Mouse (Mus musculus) kidney, embryonic 14.5 days (tissue): ENCODE measurements around the gene Drosha. TPM values are rescaled to one million over a fixed set of nuclear protein-coding genes. Genes with fewer than 3 reads are reported as not detected.

ENCODE experiments used
- ATAC-seq: fragments of 200-750 bp; cut with Nextera tagmentation; 2 replicates; pipeline ENCODE4 v1.8.0; 2017; ENCODE audit warnings: moderate number of reproducible peaks, mild to moderate bottlenecking, moderate TSS enrichment, moderate library complexity; ENCODE audit not compliant: low FRiP score, low TSS enrichment
- H3K27ac ChIP-seq: fragments of 300-500 bp; sonication (generic); 2 replicates; pipeline ENCODE4 v1.5.1; 2014; ENCODE audit warnings: low read depth, mild to moderate bottlenecking, low read length, moderate library complexity, mixed read lengths
- H3K27me3 ChIP-seq: fragments of 300-500 bp; sonication (generic); 2 replicates; pipeline ENCODE4 v1.6.1; 2014; ENCODE audit warnings: mild to moderate bottlenecking, low read length; ENCODE audit not compliant: control insufficient read depth, insufficient read depth
- H3K36me3 ChIP-seq: fragments of 300-500 bp; sonication (generic); 2 replicates; pipeline ENCODE4 v1.6.1; 2014; ENCODE audit warnings: low read length, mixed read lengths; ENCODE audit not compliant: control insufficient read depth, insufficient read depth
- H3K4me1 ChIP-seq: fragments of 300-500 bp; sonication (generic); 2 replicates; pipeline ENCODE4 v1.6.1; 2014; ENCODE audit warnings: low read length, mixed read lengths; ENCODE audit not compliant: control insufficient read depth, insufficient read depth
- H3K4me2 ChIP-seq: fragments of 300-500 bp; sonication (generic); replicated peaks from 2 replicates; pipeline ENCODE4 v1.6.1; 2014; ENCODE audit warnings: low read depth, mild to moderate bottlenecking, low read length
- H3K4me3 ChIP-seq: fragments of 300-500 bp; sonication (generic); 2 replicates; pipeline ENCODE4 v1.5.1; 2014; ENCODE audit warnings: mild to moderate bottlenecking, low read length
- H3K9ac ChIP-seq: fragments of 300-500 bp; sonication (generic); 2 replicates; pipeline ENCODE4 v1.6.1; 2014; ENCODE audit warnings: low read depth, mild to moderate bottlenecking, low read length, moderate library complexity
- H3K9me3 ChIP-seq: fragments of 300-500 bp; sonication (generic); 2 replicates; pipeline ENCODE4 v1.6.1; 2016; ENCODE audit warnings: low read length; ENCODE audit not compliant: control insufficient read depth
- WGBS: fragments of 180-500 bp; shearing (Covaris S2); extraction: QIAGEN DNeasy Blood & Tissue Kit; methylation state at CpG from one replicate; pipeline ENCODE4 v1.1.7; 2014; 5-methylcytosine and 5-hydroxymethylcytosine counted together
- polyA plus RNA-seq: library from polyadenylated mRNA; unstranded; fragments of >200 nt; fragmentation: Nextera tagmentation; extraction: Ambion mirVana; gene quantifications from 2 replicates; pipeline ENCODE4 v1.2.1, GENCODE M21; 2014

Drosha gene
- polyA plus RNA-seq, 1 experiment from 2014 or later = 50.1 TPM

DNA sequence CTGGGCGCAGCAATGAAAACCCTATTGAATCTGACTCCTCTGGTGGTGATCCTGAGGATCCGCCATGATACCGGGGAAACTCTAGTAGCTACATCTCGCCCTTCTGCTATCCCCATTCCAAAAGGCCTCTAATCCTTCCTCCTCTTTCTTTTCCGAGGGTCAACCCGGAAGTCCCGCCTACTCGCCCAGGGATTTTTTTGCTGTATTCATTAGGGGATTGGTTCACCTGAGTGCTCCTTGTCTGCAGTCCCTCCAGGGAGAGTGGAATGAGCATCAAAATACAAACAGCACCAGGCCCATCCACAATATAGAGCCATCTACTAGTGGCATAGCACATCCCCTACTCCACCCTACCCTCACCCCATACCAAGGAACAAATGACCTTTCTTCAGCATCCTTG lies 62.6 kb downstream of the Drosha start:
- peaks cover 86% of the 10 kb centered on the region for H3K36me3 ChIP-seq
- H3K4me3 ChIP-seq = no peak overlapping the region
- no peak overlapping the region for H3K27ac ChIP-seq
- no peak overlapping the region for H3K4me2 ChIP-seq
- no peak for ATAC-seq
- WGBS = 95% methylated on average over 8 of the region's 8 CpGs
- no peaks in the 10 kb centered on the region for H3K4me1 ChIP-seq
- H3K9ac ChIP-seq = no peak overlapping the region
- H3K9me3 ChIP-seq = no peaks in the 10 kb centered on the region
- H3K27me3 ChIP-seq = no peaks in the 10 kb centered on the region

DNA sequence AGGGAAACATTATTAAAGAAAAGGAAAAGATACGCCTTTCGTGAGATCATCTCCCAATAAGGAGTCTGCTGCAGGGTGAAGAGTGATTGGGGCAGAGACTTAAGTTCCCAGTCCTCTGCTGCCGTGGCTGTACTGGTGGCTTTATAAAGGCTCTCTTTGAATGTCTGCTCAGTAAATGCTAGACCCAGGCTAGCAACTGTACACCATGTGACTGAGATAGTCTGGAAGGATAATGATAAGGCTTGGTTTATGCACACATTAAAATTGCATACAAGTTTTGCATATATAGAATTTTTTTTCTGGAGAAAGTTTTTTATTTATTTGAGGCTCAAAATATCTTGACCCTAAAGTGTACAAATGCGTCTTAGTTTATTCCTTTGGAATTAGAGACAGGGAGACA lies 63.7 kb downstream of the Drosha start:
- no peak overlapping the region for H3K4me3 ChIP-seq
- no peak for ATAC-seq
- H3K27me3 ChIP-seq = no peaks in the 10 kb centered on the region
- no peak overlapping the region for H3K27ac ChIP-seq
- H3K9me3 ChIP-seq = no peaks in the 10 kb centered on the region
- H3K9ac ChIP-seq = no peak overlapping the region
- WGBS = 95% methylated on average over 4 of the region's 4 CpGs
- peaks cover 75% of the 10 kb centered on the region for H3K36me3 ChIP-seq
- no peaks in the 10 kb centered on the region for H3K4me1 ChIP-seq
- H3K4me2 ChIP-seq = no peak overlapping the region

DNA sequence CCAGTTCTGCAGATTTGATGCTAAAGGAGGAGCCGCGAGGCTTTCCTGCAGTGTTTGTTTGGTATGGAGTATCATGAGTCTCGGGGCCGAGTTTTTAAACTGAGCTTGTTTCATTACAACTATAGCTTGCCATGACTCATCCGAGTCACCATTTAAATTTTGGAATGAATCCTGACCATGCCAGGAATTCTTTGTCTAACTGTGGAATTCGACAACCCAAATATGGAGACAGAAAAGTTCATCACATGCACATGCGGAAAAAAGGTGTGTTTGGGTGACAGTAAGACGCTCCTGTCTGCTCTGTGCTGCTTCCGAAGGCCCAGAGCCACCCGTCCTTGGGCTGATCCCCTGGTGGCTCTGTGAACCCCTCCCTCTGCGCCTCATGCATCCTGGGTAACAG lies 65.3 kb downstream of the Drosha start:
- no peak overlapping the region for H3K27ac ChIP-seq
- 95% methylated on average over 11 of the region's 11 CpGs for WGBS
- H3K27me3 ChIP-seq = no peaks in the 10 kb centered on the region
- no peaks in the 10 kb centered on the region for H3K4me1 ChIP-seq
- H3K36me3 ChIP-seq = peaks cover 74% of the 10 kb centered on the region
- H3K9ac ChIP-seq = no peak overlapping the region
- H3K9me3 ChIP-seq = no peaks in the 10 kb centered on the region
- no peak for ATAC-seq
- H3K4me2 ChIP-seq = no peak overlapping the region
- no peak overlapping the region for H3K4me3 ChIP-seq

DNA sequence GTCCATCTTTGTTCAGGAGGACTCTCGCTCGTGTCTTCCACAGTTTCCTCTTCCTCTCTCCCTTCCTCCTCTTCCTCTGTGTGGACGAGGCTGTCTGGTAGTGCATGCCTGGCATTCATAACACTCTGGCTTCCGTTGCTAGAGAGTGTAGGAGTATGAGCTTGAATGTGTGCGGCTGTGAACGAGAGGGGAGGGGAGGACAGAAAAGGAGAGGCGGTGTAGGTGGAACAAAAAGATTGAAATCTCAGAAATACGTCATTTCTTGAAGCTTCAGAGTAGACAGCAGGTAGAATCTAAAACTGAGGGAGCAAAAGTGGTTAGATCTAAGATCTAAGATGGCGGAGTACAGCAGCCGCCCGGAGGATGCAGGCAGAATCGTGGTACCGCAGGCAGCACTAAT lies 70.8 kb downstream of the Drosha start:
- H3K36me3 ChIP-seq = peaks cover 65% of the 10 kb centered on the region
- H3K27ac ChIP-seq = no peak overlapping the region
- H3K4me1 ChIP-seq = no peaks in the 10 kb centered on the region
- ATAC-seq = no peak
- no peak overlapping the region for H3K4me3 ChIP-seq
- 89% methylated on average over 13 of the region's 13 CpGs for WGBS
- no peaks in the 10 kb centered on the region for H3K9me3 ChIP-seq
- no peak overlapping the region for H3K4me2 ChIP-seq
- no peaks in the 10 kb centered on the region for H3K27me3 ChIP-seq
- no peak overlapping the region for H3K9ac ChIP-seq

DNA sequence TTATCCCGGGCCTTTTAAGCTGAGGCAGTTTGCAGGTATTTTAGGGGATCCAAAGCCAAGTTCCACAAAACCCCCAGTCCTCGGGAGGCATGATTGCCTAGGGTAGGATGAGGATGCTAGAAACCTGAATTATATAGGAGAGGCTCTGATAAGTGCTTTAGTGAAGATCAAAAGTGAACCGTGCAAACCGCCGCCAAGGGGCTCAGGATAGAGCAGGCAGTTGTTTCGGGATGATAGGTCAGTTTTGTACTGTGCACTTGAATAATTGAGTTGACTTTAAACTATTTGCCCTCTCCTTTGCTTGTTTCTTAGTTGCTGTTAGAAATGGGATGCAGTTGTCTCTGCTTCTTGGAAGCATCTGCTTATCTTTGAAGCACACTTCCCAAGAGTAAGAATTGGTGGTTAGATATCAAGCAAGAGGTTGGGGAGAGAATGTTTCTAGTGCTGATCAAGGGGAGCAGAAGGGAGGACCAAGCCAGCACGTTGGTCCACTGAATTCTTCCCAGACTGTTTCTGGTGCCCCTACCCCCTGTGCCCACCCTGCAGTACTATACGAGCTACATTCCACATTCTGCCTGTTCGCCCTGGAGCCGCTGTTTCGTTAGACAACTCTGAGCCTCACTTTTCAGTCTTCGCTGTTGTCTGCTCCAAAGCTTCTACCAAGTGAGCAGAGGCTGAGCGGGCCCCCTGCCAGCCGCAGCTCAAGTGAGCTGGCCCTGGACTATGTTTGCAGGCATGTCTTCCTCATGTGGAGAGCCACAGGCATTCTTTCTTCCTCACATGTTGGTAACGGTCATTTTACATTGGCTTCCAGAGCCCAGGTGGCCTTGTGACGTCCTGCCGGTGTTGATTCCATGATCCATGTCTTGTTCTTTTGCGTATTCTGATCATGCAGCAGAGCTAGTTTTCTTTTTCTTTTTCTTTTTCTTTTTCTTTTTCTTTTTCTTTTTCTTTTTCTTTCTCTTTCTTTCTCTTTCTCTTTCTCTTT lies 71.7 kb downstream of the Drosha start:
- Histone ChIP-seq H3K27me3 (no peaks in the 10 kb centered on the region), H3K36me3 (peaks cover 62% of the 10 kb centered on the region), H3K4me3 (no peak overlapping the region), H3K4me1 (no peaks in the 10 kb centered on the region), H3K4me2 (no peak overlapping the region), H3K27ac (no peak overlapping the region), H3K9me3 (no peaks in the 10 kb centered on the region), H3K9ac (no peak overlapping the region)
- no peak for ATAC-seq
- WGBS = 95% methylated on average over 18 of the region's 18 CpGs

DNA sequence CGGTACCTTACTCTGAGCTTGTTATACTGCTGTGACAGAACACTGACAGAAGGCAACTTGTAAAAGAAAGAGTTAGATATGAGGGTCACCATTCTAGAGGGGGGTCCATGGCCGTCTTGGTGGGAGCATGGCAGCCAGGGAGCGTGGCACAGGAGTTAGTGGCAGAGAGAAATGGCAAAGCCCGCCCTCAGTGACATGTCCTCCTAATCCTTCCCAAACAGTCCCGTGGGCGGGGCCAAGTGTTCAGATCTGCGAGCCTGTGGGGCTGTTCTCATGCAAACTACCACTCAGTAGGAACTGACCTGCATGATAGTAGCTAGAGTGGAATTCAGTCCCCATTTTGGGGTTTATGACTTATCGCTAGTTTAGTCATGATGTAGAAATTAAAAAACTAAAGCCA lies 73.2 kb downstream of the Drosha start:
- WGBS = 92% methylated on average over 8 of the region's 8 CpGs
- Histone ChIP-seq H3K4me1 (no peaks in the 10 kb centered on the region), H3K27me3 (no peaks in the 10 kb centered on the region), H3K4me2 (no peak overlapping the region), H3K27ac (no peak overlapping the region), H3K9me3 (no peaks in the 10 kb centered on the region), H3K9ac (no peak overlapping the region), H3K36me3 (peaks cover 71% of the 10 kb centered on the region), H3K4me3 (no peak overlapping the region)
- no peak for ATAC-seq

DNA sequence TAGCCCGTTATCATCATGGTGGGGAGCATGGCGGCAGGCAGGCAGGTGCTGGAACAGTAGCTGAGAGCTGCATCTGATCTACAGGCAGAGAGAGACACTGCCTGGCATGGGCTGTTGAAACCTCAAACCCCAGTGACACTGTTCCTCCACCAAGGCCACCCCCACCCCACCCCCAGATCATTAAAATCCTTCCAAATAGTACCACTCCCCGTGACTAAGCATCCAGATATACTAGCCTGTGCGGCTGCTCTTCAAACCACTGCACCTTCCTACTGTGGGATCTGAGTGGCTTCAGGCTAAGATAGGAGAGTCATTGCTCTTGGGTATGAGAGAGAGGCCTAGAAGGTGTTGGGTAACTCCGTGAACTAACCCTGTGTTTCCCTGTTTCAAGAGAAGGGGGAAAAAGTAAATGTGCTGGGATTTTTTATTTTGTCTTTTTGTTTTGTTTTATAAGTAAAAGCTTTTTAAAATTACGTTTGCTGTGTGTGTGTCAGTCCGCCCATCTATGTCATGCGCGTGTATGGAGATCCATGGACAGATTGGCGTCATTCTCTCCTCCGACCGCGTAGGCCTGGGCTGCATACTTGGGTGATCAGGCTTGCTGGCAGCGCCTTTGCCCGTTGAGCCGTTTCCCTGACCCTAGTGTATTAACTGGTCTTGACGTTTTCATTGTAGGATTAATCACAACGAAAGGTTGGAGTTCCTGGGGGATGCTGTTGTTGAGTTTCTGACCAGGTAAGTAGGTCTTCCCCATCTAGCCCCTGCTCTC lies 76.0 kb downstream of the Drosha start:
- no peak overlapping the region for H3K27ac ChIP-seq
- 84% methylated on average over 18 of the region's 18 CpGs for WGBS
- no peak overlapping the region for H3K4me2 ChIP-seq
- peaks cover 71% of the 10 kb centered on the region for H3K36me3 ChIP-seq
- no peak overlapping the region for H3K9ac ChIP-seq
- H3K27me3 ChIP-seq = no peaks in the 10 kb centered on the region
- no peak for ATAC-seq
- no peaks in the 10 kb centered on the region for H3K4me1 ChIP-seq
- no peak overlapping the region for H3K4me3 ChIP-seq
- H3K9me3 ChIP-seq = no peaks in the 10 kb centered on the region

DNA sequence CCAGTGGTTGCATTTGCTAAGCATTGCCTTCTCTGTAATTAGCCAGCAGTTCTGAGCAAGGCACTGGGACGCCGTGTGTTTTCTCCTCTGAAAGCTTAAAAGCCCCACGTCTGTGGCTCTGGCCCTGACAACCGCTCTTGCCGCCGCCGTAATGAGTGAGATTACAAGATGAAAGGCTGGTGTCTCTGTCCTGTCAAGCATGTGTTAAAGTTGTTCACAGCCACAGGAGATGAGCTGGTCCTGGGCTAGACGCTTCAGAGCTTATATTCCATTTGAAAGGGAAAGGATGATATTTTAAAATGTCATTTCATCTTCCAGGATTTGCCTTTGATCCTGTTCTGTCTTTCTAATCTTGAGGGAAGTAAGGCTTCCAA lies 76.6 kb downstream of the Drosha start:
- Histone ChIP-seq H3K9me3 (no peaks in the 10 kb centered on the region), H3K9ac (no peak overlapping the region), H3K4me2 (no peak overlapping the region), H3K36me3 (peaks cover 68% of the 10 kb centered on the region), H3K4me3 (no peak overlapping the region), H3K27ac (no peak overlapping the region), H3K27me3 (no peaks in the 10 kb centered on the region), H3K4me1 (no peaks in the 10 kb centered on the region)
- 43% methylated on average over 8 of the region's 8 CpGs for WGBS
- ATAC-seq = no peak

DNA sequence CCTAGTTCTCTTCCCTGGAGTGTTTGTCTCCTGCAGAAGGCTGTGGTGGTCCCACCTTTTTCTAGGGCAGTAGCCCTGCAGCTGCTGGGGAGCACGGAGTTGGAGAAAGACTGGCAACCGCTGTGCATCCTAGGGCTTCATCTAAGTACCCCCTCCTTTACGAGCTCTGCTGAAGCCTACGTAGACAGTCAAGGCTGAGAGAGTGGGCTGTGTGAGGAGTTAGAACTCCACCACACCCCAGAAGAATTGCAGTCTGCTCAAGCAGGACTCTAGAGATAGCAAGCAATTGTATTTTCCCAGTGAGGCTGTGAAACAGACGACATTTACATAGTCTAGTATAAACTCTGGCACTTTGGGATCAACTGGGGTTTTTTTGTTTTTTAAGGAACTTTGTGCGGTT lies 79.8 kb downstream of the Drosha start:
- Histone ChIP-seq H3K36me3 (peaks cover 59% of the 10 kb centered on the region), H3K9ac (no peak overlapping the region), H3K4me2 (no peak overlapping the region), H3K4me3 (no peak overlapping the region), H3K27me3 (no peaks in the 10 kb centered on the region), H3K9me3 (no peaks in the 10 kb centered on the region), H3K4me1 (no peaks in the 10 kb centered on the region), H3K27ac (no peak overlapping the region)
- ATAC-seq = no peak
- WGBS = 92% methylated on average over 6 of the region's 6 CpGs
